Mouse (Mus musculus) brown adipose tissue, adult 24 weeks (tissue): Measurements from ENCODE around the gene Rsbn1l. TPM values are rescaled to one million over a fixed set of nuclear protein-coding genes. Genes with fewer than 3 reads are reported as not detected.

ENCODE experiments used
- H3K27ac ChIP-seq: fragments of 200-500 bp; replicated peaks from 2 replicates; pipeline ENCODE4 v1.5.1; 2012; ENCODE audit warnings: low read depth, mild to moderate bottlenecking, low read length
- H3K4me1 ChIP-seq: fragments of 200-500 bp; 2 replicates; pipeline ENCODE4 v1.6.1; 2012; ENCODE audit warnings: low read length, mixed read lengths; ENCODE audit not compliant: control insufficient read depth, insufficient read depth, insufficient read length
- H3K4me3 ChIP-seq: fragments of 200-500 bp; 2 replicates; pipeline ENCODE4 v1.5.1; 2012; ENCODE audit warnings: low read depth, mild to moderate bottlenecking, low read length, moderate library complexity; ENCODE audit not compliant: insufficient read depth
- polyA plus RNA-seq: library from polyadenylated mRNA; stranded (reverse); fragments of >200 nt; gene quantifications from 2 replicates; pipeline ENCODE4 v1.2.4, GENCODE M21; 2012; ENCODE audit not compliant: missing spikeins, insufficient read depth, insufficient read length

Rsbn1l gene
- 4.8 and 6.7 TPM in 2 replicates for polyA plus RNA-seq

DNA sequence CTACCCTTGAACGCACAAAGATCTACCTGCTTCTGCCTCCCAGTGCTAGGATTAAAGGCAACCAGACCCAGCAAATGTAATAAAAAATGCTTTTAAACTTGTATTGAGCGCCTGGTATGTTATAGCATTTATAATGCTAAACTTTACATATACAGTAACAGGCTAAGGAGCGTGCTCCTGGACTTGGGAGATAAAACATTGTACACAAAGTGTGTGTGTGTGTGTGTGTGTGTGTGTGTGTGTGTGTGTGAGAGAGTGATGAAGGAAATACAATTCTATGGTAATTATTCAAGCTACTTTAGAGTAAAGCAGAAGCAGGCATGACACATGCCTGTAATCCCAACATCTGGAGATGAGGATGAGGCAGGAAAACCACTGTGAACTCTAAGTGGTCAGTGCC, at the start of gene Rsbn1l:
Gene Rsbn1l (minus strand): TSS at position 101 of the 400 bp plus-strand sequence.
- Histone ChIP-seq H3K4me1 (0 out of 2 replicates have a peak, but pooled peaks cover 4% of the 10 kb centered on the region), H3K4me3 (no peak within 1 kb of the TSS), H3K27ac (no peak within 1 kb of the TSS)

DNA sequence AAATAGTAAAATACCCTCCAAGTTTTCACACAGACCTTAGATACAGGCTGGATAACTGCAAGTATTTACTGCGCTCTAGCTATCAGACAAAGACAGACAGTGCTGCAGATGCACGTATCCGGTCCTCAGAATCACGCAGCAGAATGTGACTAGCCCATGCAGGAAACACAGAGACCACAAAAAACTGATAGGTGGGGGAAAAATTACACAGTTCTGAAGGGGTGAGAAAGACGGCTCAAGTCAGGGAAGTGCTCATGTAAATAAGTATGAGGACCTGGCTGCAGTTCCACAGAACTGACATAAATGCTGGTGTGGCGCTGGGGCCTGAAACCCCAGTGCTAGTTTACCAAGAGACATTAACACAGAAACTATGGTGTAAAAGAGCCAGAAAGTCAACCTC, 46.5 kb upstream of the Rsbn1l start:
- Histone ChIP-seq H3K4me1 (no peaks in the 10 kb centered on the region), H3K4me3 (no peak overlapping the region), H3K27ac (no peak overlapping the region)

DNA sequence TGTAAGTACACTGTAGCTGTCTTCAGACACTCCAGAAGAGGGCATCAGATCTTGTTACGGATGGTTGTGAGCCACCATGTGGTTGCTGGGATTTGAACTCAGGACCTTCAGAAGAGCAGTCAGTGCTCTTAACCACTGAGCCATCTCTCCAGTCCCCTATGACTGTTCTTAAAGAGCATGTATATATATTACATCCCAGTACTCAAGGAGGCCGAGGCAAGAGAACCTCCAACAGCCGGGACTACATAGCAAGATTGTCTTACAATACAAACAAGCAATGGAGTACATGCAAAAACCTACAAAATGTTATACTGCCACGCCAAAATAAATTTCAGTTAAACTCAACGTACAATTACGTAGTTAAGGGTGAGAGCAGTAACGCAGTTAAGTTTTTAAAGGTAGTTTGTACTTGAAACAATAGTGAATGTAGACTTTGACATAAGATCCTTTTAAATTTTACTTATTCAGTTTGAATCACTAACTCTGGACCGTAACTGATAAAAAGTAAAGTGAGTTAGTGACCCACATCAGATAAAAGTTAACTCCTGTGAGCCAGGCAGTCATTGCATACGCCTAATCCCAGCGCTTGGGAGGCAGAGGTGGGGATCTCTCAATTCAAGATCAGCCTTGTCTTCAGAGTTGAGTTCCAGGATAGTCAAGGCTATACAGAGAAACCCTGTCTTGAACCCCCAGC, 45.6 kb upstream of the Rsbn1l start:
- Histone ChIP-seq H3K4me3 (no peak overlapping the region), H3K27ac (no peak overlapping the region), H3K4me1 (no peaks in the 10 kb centered on the region)

DNA sequence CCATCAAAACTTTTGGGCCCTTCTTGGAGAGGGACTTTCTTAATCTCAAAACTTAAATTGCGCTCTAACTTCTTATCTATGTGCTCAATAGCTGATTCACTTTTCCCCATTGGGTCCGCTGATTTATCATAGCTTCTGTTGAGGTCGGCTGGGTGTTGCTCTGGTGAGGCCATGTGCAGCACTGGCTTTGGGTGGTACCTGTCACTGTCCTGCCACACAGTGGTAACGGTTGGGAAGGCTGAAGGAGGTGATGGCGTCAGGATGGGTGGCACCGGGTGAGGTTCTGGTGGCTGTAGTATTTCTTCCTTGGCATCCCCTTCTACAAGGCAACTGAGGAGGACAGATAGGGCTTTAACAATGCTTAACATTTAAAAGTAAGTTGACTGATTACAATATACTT, 42.2 kb upstream of the Rsbn1l start:
- Histone ChIP-seq H3K4me3 (no peak overlapping the region), H3K27ac (no peak overlapping the region), H3K4me1 (no peaks in the 10 kb centered on the region)

DNA sequence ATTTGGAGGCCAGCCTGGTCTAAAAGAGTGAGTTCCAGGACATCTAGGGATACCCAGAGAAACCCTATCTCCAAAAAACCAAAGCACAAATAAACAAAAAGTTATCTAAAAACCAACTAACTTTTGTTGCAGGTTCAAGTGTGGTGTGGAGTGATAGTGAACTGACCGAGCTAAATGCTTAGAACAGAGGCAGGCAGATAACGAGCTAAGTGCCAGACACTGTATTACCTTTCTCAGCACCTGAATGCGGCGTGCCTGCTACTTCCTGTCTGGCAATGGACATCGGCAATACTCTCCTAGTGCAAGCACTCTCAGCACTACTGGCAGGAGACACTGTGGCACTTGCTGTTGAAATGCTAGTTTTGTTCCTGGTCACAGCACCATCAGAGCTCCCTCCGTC, 41.4 kb upstream of the Rsbn1l start:
- no peak overlapping the region for H3K4me3 ChIP-seq
- no peak overlapping the region for H3K27ac ChIP-seq
- no peaks in the 10 kb centered on the region for H3K4me1 ChIP-seq

DNA sequence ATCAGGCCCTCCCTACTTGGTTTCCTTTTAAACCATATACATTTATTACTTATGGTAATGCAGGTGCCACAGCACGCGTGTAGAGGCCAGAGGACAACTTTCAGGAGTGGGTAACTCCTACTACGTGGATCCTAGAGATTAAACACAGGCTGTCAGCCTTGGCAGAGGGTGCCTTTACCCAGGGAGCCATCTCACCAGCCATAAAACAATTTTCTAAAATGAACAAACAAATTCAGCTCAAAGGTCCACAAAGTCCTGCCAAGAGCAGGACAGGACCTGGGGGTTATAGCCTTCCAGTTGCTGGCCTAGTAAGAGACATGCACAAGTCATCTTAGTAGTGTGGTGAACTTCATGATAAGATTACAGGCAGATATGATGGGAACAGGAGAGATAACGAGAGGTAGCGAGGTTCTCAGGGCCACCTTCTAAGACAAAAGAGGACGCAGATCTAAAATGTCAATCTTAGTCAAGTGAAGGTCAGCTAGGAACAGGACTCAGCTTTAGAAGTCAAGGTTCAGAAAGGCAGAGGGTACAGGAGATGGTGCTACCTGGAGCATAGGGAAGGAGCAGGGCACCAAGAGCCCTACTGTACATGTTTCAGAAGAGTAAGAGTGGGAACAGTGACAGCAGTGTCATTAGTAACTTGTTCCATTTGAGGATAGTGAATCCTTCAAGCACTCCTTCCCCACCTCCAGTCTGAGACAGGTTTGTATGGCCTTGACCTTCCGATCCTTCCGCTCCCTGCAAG, 34.0 kb upstream of the Rsbn1l start:
- Histone ChIP-seq H3K4me3 (no peak overlapping the region), H3K4me1 (no peaks in the 10 kb centered on the region), H3K27ac (no peak overlapping the region)

DNA sequence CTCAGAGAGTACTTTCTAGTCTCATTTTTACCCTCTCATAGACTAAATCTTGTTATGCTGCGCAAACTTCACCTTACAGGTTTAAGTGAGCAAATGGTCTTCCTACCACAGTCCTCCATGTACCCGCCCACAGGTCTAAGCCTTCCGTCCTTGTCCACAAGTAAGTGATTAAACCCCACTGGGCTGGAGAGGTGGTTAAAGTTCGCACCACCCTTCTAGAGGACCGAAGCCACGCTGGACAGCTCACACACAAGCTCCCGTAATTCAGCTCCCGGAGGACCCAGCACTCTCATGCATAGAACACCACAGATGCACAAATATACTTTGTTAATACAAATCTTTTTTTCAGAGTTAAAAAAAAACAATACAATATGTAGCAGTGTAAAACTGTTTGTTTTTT, 30.1 kb upstream of the Rsbn1l start:
- H3K27ac ChIP-seq = no peak overlapping the region
- H3K4me3 ChIP-seq = no peak overlapping the region
- no peaks in the 10 kb centered on the region for H3K4me1 ChIP-seq

DNA sequence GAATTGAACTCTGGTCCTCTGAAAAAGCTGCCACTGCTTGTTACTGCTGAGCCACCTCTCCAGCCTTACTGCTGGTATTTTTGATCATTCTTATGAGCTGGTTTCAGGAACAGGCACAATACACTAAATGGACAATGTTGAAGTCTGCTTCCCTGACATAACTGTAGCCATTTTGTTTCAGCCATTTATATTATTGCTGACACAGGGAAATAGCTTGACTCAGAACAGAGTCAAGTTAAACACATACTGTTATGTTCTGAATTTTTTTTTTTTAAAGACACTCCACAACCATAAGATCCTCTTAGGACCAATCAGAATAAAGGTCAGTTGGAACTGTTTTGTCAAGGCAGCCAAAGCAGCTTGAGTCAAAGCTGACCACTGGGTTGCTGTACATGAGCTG, 27.3 kb upstream of the Rsbn1l start:
- Histone ChIP-seq H3K27ac (no peak overlapping the region), H3K4me3 (no peak overlapping the region), H3K4me1 (no peaks in the 10 kb centered on the region)

DNA sequence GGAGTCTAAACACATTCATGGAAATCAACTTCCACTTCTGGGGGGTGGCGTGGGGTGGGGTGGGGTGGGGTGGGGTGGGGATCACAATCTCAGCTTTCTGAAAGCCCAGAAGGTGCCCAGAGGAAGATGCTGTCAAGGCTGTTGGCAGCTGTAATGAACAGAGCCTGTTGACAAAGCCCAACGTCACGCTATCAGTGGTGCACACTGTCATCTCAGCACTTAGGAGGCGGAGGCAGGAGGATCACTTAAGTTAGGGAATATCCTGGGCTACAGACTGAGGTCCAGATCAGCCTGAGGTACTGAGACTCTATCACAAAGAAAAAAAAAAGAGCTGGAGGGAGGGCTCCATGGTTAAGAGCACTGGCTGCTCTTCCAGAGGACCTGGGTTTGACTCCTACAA, 18.5 kb upstream of the Rsbn1l start:
- no peak overlapping the region for H3K4me3 ChIP-seq
- no peaks in the 10 kb centered on the region for H3K4me1 ChIP-seq
- H3K27ac ChIP-seq = no peak overlapping the region

DNA sequence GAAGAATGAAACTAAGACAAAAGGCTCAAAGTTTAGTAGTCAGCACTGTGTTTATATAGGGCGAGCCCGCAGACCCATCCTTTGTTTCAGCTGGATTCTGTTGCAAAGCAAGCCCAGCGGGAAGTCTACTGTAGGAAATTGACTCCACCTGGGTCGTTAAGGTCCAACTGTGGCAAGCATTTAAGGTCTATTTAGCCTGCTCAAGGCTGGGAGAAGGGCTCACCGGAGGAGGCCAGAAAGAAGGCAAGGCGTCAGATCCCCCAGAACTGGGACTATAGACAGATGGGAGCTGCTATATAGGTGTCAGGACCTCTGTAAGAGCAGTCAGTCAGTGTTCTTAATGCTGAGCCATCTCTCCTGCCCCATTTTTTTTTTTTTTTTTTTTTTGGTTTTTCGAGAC, 17.8 kb upstream of the Rsbn1l start:
- Histone ChIP-seq H3K4me3 (no peak overlapping the region), H3K4me1 (no peaks in the 10 kb centered on the region), H3K27ac (no peak overlapping the region)

DNA sequence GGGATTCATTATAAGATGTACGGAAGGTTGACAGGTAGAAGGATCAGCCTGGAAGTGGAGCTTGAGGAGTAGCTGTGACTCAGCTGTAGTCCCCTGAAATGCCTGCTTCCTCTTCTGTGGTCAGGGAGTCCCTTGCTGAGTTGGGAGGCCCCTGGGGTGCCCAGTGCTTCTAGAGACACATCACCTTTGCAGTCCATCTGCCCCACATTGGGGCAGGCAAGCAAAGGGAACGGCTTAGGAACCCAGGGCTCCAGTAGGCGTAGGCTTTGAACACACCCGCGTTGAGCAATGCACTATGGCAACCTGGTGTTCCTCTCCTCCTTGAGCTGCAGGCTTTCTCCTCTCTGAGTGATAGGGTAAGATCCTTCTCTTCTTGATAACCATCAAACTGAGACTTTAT, 16.9 kb upstream of the Rsbn1l start:
- Histone ChIP-seq H3K4me3 (no peak overlapping the region), H3K4me1 (no peaks in the 10 kb centered on the region)

DNA sequence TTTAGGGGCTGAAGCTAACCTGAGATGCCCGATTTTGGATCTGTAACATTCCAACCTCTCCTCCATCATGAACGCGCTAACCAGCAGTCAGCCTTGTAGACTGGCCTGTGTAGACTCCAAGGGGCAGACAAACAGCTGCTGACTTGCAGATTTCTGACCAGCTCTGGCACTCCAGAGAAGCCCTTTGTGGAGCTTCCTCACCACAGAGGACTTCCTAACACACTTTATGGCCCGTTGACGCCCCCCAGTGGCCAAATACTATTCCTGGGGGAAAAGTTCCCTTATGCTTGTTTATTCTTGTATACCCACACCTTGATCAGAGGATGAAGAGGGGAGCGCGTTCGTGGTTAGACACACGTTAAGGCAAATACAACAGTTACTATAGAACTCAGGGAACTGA, 12.8 kb upstream of the Rsbn1l start:
- Histone ChIP-seq H3K4me1 (no peaks in the 10 kb centered on the region), H3K4me3 (no peak overlapping the region), H3K27ac (no peak overlapping the region)

More for the DNA sequence above, 16.9 kb upstream of the Rsbn1l start:
- H3K27ac ChIP-seq = no peak overlapping the region

DNA sequence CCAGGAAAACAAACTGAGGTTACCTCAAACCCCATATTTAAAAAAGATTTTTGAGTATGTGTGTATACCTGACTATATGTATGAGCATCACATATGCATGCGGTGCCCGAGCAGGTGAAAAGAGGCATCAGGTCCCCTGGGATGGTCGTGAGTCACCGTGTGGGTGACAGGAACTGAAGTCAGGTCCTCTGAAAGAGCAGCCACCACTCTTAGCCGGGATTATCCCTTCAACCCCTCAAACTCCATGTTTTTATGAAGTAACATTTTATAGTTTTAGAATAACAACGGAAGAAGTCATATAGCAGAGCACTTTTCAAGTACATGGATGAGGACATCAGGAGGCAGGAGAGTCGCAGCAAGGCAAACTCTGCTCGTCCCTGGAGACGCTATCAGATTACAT, 12.3 kb upstream of the Rsbn1l start:
- Histone ChIP-seq H3K27ac (no peak overlapping the region), H3K4me3 (no peak overlapping the region)

DNA sequence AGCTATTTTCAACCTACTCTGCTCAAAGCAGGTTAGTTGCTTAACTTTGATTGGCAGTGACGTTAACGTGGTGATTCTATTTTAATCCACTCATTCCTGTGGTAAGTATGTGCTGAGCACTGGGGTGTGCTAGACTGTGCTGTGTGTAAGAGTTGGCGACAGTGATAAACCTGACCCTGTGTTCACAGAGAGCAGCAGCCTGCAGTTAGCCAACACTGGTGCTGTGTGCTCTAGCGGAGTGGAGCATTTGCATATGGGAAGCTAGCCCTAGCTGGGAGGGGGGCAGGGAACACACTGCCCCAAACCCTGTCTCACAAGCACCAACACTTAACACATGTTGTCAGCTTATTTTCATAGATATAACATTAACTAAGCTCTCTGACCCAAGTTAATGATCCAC, 11.7 kb upstream of the Rsbn1l start:
- Histone ChIP-seq H3K4me3 (no peak overlapping the region), H3K27ac (no peak overlapping the region)

More for the DNA sequence above, 12.3 kb upstream of the Rsbn1l start:
- H3K4me1 ChIP-seq = no peaks in the 10 kb centered on the region

DNA sequence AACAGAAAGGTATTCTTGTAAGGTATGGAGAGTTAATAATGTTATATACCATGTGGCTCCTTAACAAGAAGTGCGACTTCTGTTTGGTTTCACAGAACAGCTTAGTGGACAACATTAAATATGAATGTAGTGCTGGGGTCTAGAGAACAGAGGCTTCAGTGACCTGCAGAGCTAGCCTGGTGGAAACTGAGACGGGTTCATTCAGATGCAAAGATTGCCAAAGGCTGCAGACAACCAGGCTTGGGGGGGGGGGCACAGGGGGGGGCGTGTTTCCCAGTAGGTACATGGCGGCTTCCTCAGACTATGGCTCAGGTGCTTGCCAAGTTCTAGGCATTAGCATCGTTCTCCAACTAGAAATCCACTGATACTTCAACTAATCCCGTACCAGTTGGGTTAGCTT, 8.2 kb upstream of the Rsbn1l start:
- H3K27ac ChIP-seq = no peak overlapping the region
- H3K4me1 ChIP-seq = no peaks in the 10 kb centered on the region
- H3K4me3 ChIP-seq = no peak overlapping the region

More for the DNA sequence above, 11.7 kb upstream of the Rsbn1l start:
- H3K4me1 ChIP-seq = no peaks in the 10 kb centered on the region

DNA sequence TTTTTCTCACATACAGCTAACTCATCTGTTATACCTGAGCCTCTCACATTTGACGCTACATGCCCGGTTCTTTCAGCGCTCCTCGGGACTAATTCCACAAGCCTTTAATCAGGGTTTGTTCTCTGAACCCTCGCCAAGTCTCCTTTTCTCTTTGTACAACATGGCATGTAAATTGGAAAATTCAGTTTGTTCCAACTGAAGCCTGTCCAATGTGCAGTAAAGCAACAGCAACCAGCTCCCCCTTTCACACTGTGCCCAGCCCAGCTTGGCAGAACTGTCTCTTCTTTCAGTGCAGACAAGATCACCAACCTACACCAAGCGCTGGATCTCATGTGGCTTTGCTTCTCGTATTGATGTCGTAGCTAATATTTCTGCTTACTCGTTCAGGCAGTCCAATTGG, 7.1 kb upstream of the Rsbn1l start:
- no peaks in the 10 kb centered on the region for H3K4me1 ChIP-seq
- H3K27ac ChIP-seq = no peak overlapping the region
- no peak overlapping the region for H3K4me3 ChIP-seq
